Mouse (Mus musculus): ENCODE measurements around the gene Map2k7. TPM values are rescaled to one million over a fixed set of nuclear protein-coding genes. Genes with fewer than 3 reads are reported as not detected.

Gene Map2k7
- polyA plus RNA-seq, 1 experiment from 2014 or later: 25.3 TPM

DNA sequence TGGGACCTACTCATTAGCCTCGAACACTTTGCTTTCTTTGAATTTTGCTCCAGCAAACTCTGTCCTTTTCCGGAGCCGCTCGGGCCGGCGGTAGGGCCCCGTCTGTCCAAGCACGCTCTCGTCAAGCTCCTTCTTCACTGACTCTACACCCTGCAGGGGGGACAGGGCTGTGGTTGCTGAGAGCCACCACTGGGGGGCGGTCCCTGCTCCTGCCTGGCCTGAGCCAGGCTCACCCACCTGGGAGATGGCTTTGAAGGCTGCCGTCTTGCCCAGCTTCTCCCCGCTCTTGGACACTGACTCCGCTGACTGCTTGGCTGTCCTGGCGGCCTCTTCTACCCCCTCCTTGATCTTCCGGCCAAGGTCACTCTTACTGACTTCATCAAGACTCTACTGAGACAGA is 29.1 kb downstream of the Map2k7 start:
- H3K4me1 ChIP-seq (replicated peaks): no peaks in the 10 kb centered on the region
- H3K9me3 ChIP-seq: no peaks in the 10 kb centered on the region
- peak; percentile 46; the same call in 1 of the 2 replicates for ATAC-seq
- 75% methylated on average over 15 of the region's 15 CpGs for WGBS
- peaks cover 59% of the 10 kb centered on the region for H3K36me3 ChIP-seq
- no peak overlapping the region for H3K4me2 ChIP-seq (replicated peaks)
- H3K9ac ChIP-seq: no peak overlapping the region
- no peaks in the 10 kb centered on the region for H3K27me3 ChIP-seq (replicated peaks)
- H3K27ac ChIP-seq: no peak overlapping the region
- H3K4me3 ChIP-seq (replicated peaks): no peak overlapping the region

DNA sequence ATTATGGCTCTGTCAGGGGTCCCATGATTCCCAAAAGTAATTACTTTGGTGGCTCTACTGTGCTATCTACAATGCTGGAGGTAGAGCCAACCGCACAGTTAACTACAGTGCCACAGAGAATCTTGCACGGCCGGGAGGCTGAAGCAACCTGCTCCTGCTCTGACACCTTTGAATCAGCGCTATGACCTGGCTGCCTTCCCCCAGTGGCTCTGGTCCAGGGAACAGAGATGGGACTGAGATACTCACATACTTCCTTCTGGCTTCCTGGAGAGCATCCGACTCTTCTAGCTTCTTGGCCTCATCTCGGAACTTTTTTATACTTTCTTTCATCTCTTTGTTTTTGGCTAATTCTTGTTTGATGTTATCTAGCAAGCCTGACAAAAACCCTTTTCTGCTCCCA is 31.1 kb downstream of the Map2k7 start:
- no peaks in the 10 kb centered on the region for H3K27me3 ChIP-seq (replicated peaks)
- H3K4me2 ChIP-seq (replicated peaks): no peak overlapping the region
- H3K4me1 ChIP-seq (replicated peaks): 0 out of 2 replicates have a peak, but pooled peaks cover 3% of the 10 kb centered on the region
- no peak overlapping the region for H3K4me3 ChIP-seq (replicated peaks)
- no peak for ATAC-seq
- H3K36me3 ChIP-seq: peaks cover 54% of the 10 kb centered on the region
- no peak overlapping the region for H3K27ac ChIP-seq
- no peak overlapping the region for H3K9ac ChIP-seq
- no peaks in the 10 kb centered on the region for H3K9me3 ChIP-seq
- WGBS: 91% methylated on average over 6 of the region's 6 CpGs

DNA sequence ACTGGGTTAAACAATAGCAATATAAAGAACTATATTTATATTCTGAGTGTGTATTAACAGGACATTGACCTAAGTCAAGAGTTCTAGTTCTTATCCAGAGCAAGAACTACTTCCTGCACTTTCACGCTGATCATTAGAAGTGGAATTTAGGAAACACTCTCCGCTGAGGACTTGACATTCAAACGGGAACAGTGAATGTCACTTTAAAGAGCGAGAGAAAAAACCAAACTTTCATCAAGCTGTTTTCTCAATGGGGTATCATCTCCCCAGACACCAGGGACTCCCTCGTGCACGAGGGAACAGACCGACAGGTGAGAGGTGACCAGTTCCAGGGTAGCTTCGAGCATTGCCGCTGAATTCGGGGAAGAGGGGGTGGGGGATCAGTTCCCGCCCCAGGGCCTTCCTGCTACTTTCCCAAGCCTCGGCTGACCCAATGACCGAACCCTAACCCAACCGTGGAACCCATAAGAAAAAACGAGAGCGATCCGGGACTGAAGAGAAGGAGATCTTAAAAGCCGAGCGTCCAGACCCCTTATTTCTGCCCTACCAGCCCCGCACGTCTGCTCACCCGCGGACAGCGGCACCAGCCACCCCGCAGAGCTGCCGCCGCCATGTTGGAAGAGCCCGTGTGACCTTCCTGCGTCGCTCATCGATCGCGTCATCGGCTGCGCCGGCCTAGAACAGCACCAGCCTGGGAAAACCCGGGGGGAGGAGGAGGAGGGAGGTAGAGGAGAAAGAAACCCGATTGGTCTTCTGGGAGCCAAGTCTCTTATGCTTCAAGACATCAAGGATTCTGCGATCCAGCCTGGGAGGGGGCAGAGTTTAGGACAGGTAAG is 37.0 kb downstream of the Map2k7 start, which contains the start of gene Timm44:
Gene Timm44 (minus strand): TSS at position 639 of the 836 bp plus-strand sequence.
- Histone ChIP-seq H3K9me3 (no peaks in the 10 kb centered on the region), H3K4me1 (replicated peaks) (peaks cover 7% of the 10 kb centered on the region; the same call in 1 of the 2 replicates), H3K9ac (peak within 1 kb of the TSS; percentile 67), H3K36me3 (peaks cover 16% of the 10 kb centered on the region; the same call in 1 of the 2 replicates), H3K27ac (peak within 1 kb of the TSS; percentile 13; the same call in 1 of the 2 replicates), H3K4me2 (replicated peaks) (peak within 1 kb of the TSS; percentile 75), H3K4me3 (replicated peaks) (peak within 1 kb of the TSS; percentile 68), H3K27me3 (replicated peaks) (no peaks in the 10 kb centered on the region)
- WGBS: under 1% methylated on average over 39 of the region's 39 CpGs
- ATAC-seq: peak; percentile 99

DNA sequence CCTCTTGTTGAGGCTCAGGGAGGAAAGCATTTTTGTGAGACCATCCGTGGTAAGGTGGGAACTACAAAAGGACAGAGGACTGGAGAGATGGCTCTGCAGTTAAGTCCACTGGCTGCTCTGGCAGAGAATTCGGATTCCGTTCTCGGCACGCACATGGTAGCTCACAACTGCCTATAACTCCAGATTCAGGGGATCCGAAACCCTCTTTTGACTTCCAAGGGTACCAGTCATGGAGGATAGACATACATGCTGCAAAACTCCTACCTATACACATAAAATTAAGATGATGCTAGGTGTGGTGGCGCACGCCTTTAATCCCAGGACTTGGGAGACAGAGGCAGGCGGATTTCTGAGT is 37.5 kb downstream of the Map2k7 start:
- Histone ChIP-seq H3K4me2 (replicated peaks) (peak overlapping the region; percentile 75), H3K9me3 (no peaks in the 10 kb centered on the region), H3K4me3 (replicated peaks) (peak overlapping the region; percentile 68), H3K4me1 (replicated peaks) (peaks cover 7% of the 10 kb centered on the region; the same call in 1 of the 2 replicates), H3K9ac (peak overlapping the region; percentile 48), H3K27me3 (replicated peaks) (no peaks in the 10 kb centered on the region), H3K36me3 (peaks cover 16% of the 10 kb centered on the region; the same call in 1 of the 2 replicates), H3K27ac (peak overlapping the region; percentile 13; the same call in 1 of the 2 replicates)
- peak; percentile 64; the same call in 1 of the 2 replicates for ATAC-seq
- 25% methylated on average over 9 of the region's 9 CpGs for WGBS

DNA sequence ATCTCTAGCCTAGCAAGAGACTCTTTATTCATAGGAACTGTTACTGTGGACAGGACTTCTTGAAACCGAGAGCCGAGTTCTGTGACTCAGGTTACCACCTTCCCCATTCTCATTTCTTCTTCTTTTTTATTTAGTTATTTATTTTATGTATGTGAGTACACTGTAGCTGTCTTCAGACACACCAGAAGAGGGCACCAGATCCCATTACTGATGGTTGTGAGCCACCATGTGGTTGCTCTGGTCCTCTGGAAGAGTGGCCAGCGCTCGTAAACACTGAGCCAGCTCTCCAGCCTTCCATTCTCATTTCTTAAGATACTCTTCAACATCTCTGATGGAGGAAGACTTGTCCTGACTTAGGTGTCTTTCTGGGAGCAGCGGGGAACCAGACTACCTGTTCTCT is 54.2 kb downstream of the Map2k7 start:
- Histone ChIP-seq H3K4me1 (replicated peaks) (no peaks in the 10 kb centered on the region), H3K27me3 (replicated peaks) (no peaks in the 10 kb centered on the region), H3K9ac (no peak overlapping the region), H3K4me2 (replicated peaks) (no peak overlapping the region), H3K27ac (no peak overlapping the region), H3K4me3 (replicated peaks) (no peak overlapping the region), H3K9me3 (no peaks in the 10 kb centered on the region), H3K36me3 (peaks cover 17% of the 10 kb centered on the region)
- 91% methylated on average over 5 of the region's 5 CpGs for WGBS
- no peak for ATAC-seq

Other genes starting within 250 kb of the Map2k7 start
- not detected in 2 replicates for gene Cd209f, start 132.9 kb upstream of the Map2k7 start, polyA plus RNA-seq (2015; fragmentation: Nextera tagmentation; extraction: Ambion mirVana)
- not detected in 2 replicates for gene Cd209g, start 104.6 kb upstream of the Map2k7 start, polyA plus RNA-seq (2015; fragmentation: Nextera tagmentation; extraction: Ambion mirVana)
- 18.9 and 19.3 TPM in 2 replicates for gene Evi5l, start 72.2 kb upstream of the Map2k7 start, polyA plus RNA-seq (2015; fragmentation: Nextera tagmentation; extraction: Ambion mirVana)
- 3.9 and 4.3 TPM in 2 replicates for gene Prr36, start 21.3 kb upstream of the Map2k7 start, polyA plus RNA-seq (2015; fragmentation: Nextera tagmentation; extraction: Ambion mirVana)
- gene Lrrc8e, start 11.9 kb upstream of the Map2k7 start, polyA plus RNA-seq (2015; fragmentation: Nextera tagmentation; extraction: Ambion mirVana): 2.2 and 2.8 TPM in 2 replicates
- gene Gm49320, start 125 bp downstream of the Map2k7 start, polyA plus RNA-seq (2015; fragmentation: Nextera tagmentation; extraction: Ambion mirVana): 0.34 and 0.87 TPM in 2 replicates
- 2.3 and 3.0 TPM in 2 replicates for gene Tgfbr3l, start 9.5 kb downstream of the Map2k7 start, polyA plus RNA-seq (2015; fragmentation: Nextera tagmentation; extraction: Ambion mirVana)
- gene Snapc2, start 14.3 kb downstream of the Map2k7 start, polyA plus RNA-seq (2015; fragmentation: Nextera tagmentation; extraction: Ambion mirVana): 46.0 and 46.2 TPM in 2 replicates
- 63.1 and 63.9 TPM in 2 replicates for gene Ctxn1, start 20.5 kb downstream of the Map2k7 start, polyA plus RNA-seq (2015; fragmentation: Nextera tagmentation; extraction: Ambion mirVana)
- gene Timm44, start 37.2 kb downstream of the Map2k7 start, polyA plus RNA-seq (2015; fragmentation: Nextera tagmentation; extraction: Ambion mirVana): 65.8 and 69.7 TPM in 2 replicates
- 88.5 and 103 TPM in 2 replicates for gene Ccl25, start 86.5 kb downstream of the Map2k7 start, polyA plus RNA-seq (2015; fragmentation: Nextera tagmentation; extraction: Ambion mirVana)
- 201 and 230 TPM in 2 replicates for gene Elavl1, start 86.7 kb downstream of the Map2k7 start, polyA plus RNA-seq (2015; fragmentation: Nextera tagmentation; extraction: Ambion mirVana)

Measured in intestine, embryonic 15.5 days (tissue).